Mouse (Mus musculus) left cerebral cortex, adult 9 months (tissue): ENCODE results near the gene Exosc10.

ENCODE experiments used
- DNase-seq, 2 experiments: peaks; one replicate each; pipeline ENCODE4 v3.0.0; 2022; ENCODE audit warnings: low spot score in 2 of 2

Exosc10 gene

GRCm38 (mm10) chr4:148607758-148608157 lies 49.5 kb downstream of the Exosc10 start:
- DNase-seq = peak in 1 of 2 experiments; percentile 81

GRCm38 (mm10) chr4:148609805-148610204 lies 51.6 kb downstream of the Exosc10 start:
- DNase-seq = no peak

- no peak for DNase-seq
Measured at GRCm38 (mm10) chr4:148610631-148611364, 52.6 kb downstream of the Exosc10 start.

- no peak for DNase-seq
Measured at GRCm38 (mm10) chr4:148612557-148612956, 54.3 kb downstream of the Exosc10 start.

- no peak for DNase-seq
Measured at GRCm38 (mm10) chr4:148613738-148614137, 55.5 kb downstream of the Exosc10 start.

- no peak for DNase-seq
Measured at GRCm38 (mm10) chr4:148619805-148620204, 61.6 kb downstream of the Exosc10 start.

GRCm38 (mm10) chr4:148620718-148621117 lies 62.5 kb downstream of the Exosc10 start:
- DNase-seq = no peak

- no peak for DNase-seq
Measured at GRCm38 (mm10) chr4:148622485-148622884, 64.3 kb downstream of the Exosc10 start.

- DNase-seq = no peak
Measured at GRCm38 (mm10) chr4:148623609-148624008, 65.4 kb downstream of the Exosc10 start.

GRCm38 (mm10) chr4:148625010-148625409 lies 66.8 kb downstream of the Exosc10 start:
- no peak for DNase-seq

- DNase-seq = peak in 1 of 2 experiments; percentile 31
Measured at GRCm38 (mm10) chr4:148625756-148626622, 67.8 kb downstream of the Exosc10 start.

GRCm38 (mm10) chr4:148626623-148627185 lies 68.5 kb downstream of the Exosc10 start, which contains the start of gene Tardbp:
TSS of gene Tardbp (minus strand) at chr4:148627019.
- peak; percentile 82 to 94 for DNase-seq

GRCm38 (mm10) chr4:148627246-148627645 lies 69.0 kb downstream of the Exosc10 start:
- no peak for DNase-seq
